Mouse (Mus musculus): ENCODE data around the gene Bod1l. TPM values are rescaled to one million over a fixed set of nuclear protein-coding genes. Genes with fewer than 3 reads are reported as not detected.
A peak's percentile ranks its signal among the peaks of the same experiment; 100 is the strongest.

The Bod1l gene
- 3.4 TPM for polyA plus RNA-seq (2012; fragmentation: generic; extraction: Trizol)

GRCm38 (mm10) chr5:41844147-41844529, at the start of gene Bod1l:
Gene Bod1l, minus strand, starts transcription at chr5:41844315.
- peak within 1 kb of the TSS; percentile 90 for H3K4me2 ChIP-seq (ENCODE audit: low read depth)
- H3ac ChIP-seq (ENCODE audit: control insufficient read depth, insufficient read length): peak within 1 kb of the TSS; percentile 95
- H3K36me3 ChIP-seq (ENCODE audit: control insufficient read depth, insufficient read depth): no peaks in the 10 kb centered on the region
- no peaks in the 10 kb centered on the region for H3K27me3 ChIP-seq (ENCODE audit: control insufficient read depth, insufficient read depth, insufficient read length)
- H3K79me2 ChIP-seq (ENCODE audit: control insufficient read depth, insufficient read depth): peaks cover 39% of the 10 kb centered on the region
- H3K4me3 ChIP-seq: peak within 1 kb of the TSS; percentile 66
- TF ChIP-seq POLR2A (IDR thresholded peaks at IDR 0.05; ENCODE audit: insufficient read length, low read depth) (peak; percentile 70), REST (IDR thresholded peaks at IDR 0.05; ENCODE audit: insufficient read depth, insufficient read length) (no peak), MYOG (IDR thresholded peaks at IDR 0.05; ENCODE audit: control insufficient read depth in 1 of 3, insufficient read depth in 1 of 3, insufficient read length in 2 of 3, low read depth in 2 of 3) (peak in 1 of 3 experiments; percentile 43), SRF (IDR thresholded peaks at IDR 0.05; ENCODE audit: control insufficient read depth, insufficient read length, low read depth) (no peak), TCF12 (IDR thresholded peaks at IDR 0.05; ENCODE audit: insufficient read depth, poor library complexity, severe bottlenecking) (no peak), TCF3 (IDR thresholded peaks at IDR 0.05; ENCODE audit: insufficient read length, low read depth) (no peak), MYOD1 (IDR thresholded peaks at IDR 0.05; ENCODE audit: control insufficient read depth in 1 of 3, insufficient read length in 2 of 3, low read depth in 2 of 3) (no peak), USF1 (IDR thresholded peaks at IDR 0.05; ENCODE audit: low read depth) (no peak), MAX (IDR thresholded peaks at IDR 0.05; ENCODE audit: low read depth) (no peak), POLR2AphosphoS2 (IDR thresholded peaks at IDR 0.05; ENCODE audit: insufficient read length, low read depth) (peak; percentile 30), E2F4 (IDR thresholded peaks at IDR 0.05; ENCODE audit: insufficient read depth) (peak; percentile 43), CEBPB (IDR thresholded peaks at IDR 0.05; ENCODE audit: insufficient read depth, poor library complexity, severe bottlenecking) (no peak)

- no peak overlapping the region for H3ac ChIP-seq (ENCODE audit: control insufficient read depth, insufficient read length)
- no peak for TF ChIP-seq TCF12 (IDR thresholded peaks at IDR 0.05; ENCODE audit: insufficient read depth, poor library complexity, severe bottlenecking)
- no peak for TF ChIP-seq TCF3 (IDR thresholded peaks at IDR 0.05; ENCODE audit: insufficient read length, low read depth)
- TF ChIP-seq MAX (IDR thresholded peaks at IDR 0.05; ENCODE audit: low read depth): no peak
- TF ChIP-seq USF1 (IDR thresholded peaks at IDR 0.05; ENCODE audit: low read depth): no peak
These were observed 49.2 kb upstream of the Bod1l start for GRCm38 (mm10) chr5:41893351-41893750.

GRCm38 (mm10) chr5:41890871-41891270, 46.8 kb upstream of the Bod1l start:
- Histone ChIP-seq H3K36me3 (ENCODE audit: control insufficient read depth, insufficient read depth) (no peaks in the 10 kb centered on the region), H3K4me2 (ENCODE audit: low read depth) (no peak overlapping the region), H3K79me2 (ENCODE audit: control insufficient read depth, insufficient read depth) (no peaks in the 10 kb centered on the region), H3K27me3 (ENCODE audit: control insufficient read depth, insufficient read depth, insufficient read length) (no peaks in the 10 kb centered on the region), H3K4me3 (no peak overlapping the region), H3ac (ENCODE audit: control insufficient read depth, insufficient read length) (no peak overlapping the region)
- TF ChIP-seq CEBPB (IDR thresholded peaks at IDR 0.05; ENCODE audit: insufficient read depth, poor library complexity, severe bottlenecking): no peak
- no peak for TF ChIP-seq REST (IDR thresholded peaks at IDR 0.05; ENCODE audit: insufficient read depth, insufficient read length)
- TF ChIP-seq MYOG (IDR thresholded peaks at IDR 0.05; ENCODE audit: control insufficient read depth in 1 of 3, insufficient read depth in 1 of 3, insufficient read length in 2 of 3, low read depth in 2 of 3): no peak
- TF ChIP-seq TCF12 (IDR thresholded peaks at IDR 0.05; ENCODE audit: insufficient read depth, poor library complexity, severe bottlenecking): no peak
- TF ChIP-seq POLR2AphosphoS2 (IDR thresholded peaks at IDR 0.05; ENCODE audit: insufficient read length, low read depth): no peak
- no peak for TF ChIP-seq SRF (IDR thresholded peaks at IDR 0.05; ENCODE audit: control insufficient read depth, insufficient read length, low read depth)
- no peak for TF ChIP-seq MYOD1 (IDR thresholded peaks at IDR 0.05; ENCODE audit: control insufficient read depth in 1 of 3, insufficient read length in 2 of 3, low read depth in 2 of 3)
- no peak for TF ChIP-seq E2F4 (IDR thresholded peaks at IDR 0.05; ENCODE audit: insufficient read depth)

More at GRCm38 (mm10) chr5:41893351-41893750, 49.2 kb upstream of the Bod1l start:
- Histone ChIP-seq H3K4me3 (no peak overlapping the region), H3K4me2 (ENCODE audit: low read depth) (no peak overlapping the region), H3K27me3 (ENCODE audit: control insufficient read depth, insufficient read depth, insufficient read length) (no peaks in the 10 kb centered on the region), H3K79me2 (ENCODE audit: control insufficient read depth, insufficient read depth) (no peaks in the 10 kb centered on the region), H3K36me3 (ENCODE audit: control insufficient read depth, insufficient read depth) (no peaks in the 10 kb centered on the region)

GRCm38 (mm10) chr5:41889245-41889849, 45.2 kb upstream of the Bod1l start:
- Histone ChIP-seq H3K4me2 (ENCODE audit: low read depth) (no peak overlapping the region), H3K4me3 (no peak overlapping the region), H3K36me3 (ENCODE audit: control insufficient read depth, insufficient read depth) (no peaks in the 10 kb centered on the region), H3K79me2 (ENCODE audit: control insufficient read depth, insufficient read depth) (no peaks in the 10 kb centered on the region), H3K27me3 (ENCODE audit: control insufficient read depth, insufficient read depth, insufficient read length) (no peaks in the 10 kb centered on the region), H3ac (ENCODE audit: control insufficient read depth, insufficient read length) (no peak overlapping the region)
- TF ChIP-seq E2F4 (IDR thresholded peaks at IDR 0.05; ENCODE audit: insufficient read depth): no peak
- no peak for TF ChIP-seq MYOD1 (IDR thresholded peaks at IDR 0.05; ENCODE audit: control insufficient read depth in 1 of 3, insufficient read length in 2 of 3, low read depth in 2 of 3)
- TF ChIP-seq POLR2A (IDR thresholded peaks at IDR 0.05; ENCODE audit: insufficient read length, low read depth): no peak
- TF ChIP-seq MYOG (IDR thresholded peaks at IDR 0.05; ENCODE audit: control insufficient read depth in 1 of 3, insufficient read depth in 1 of 3, insufficient read length in 2 of 3, low read depth in 2 of 3): no peak
- no peak for TF ChIP-seq USF1 (IDR thresholded peaks at IDR 0.05; ENCODE audit: low read depth)
- TF ChIP-seq TCF3 (IDR thresholded peaks at IDR 0.05; ENCODE audit: insufficient read length, low read depth): no peak
- TF ChIP-seq CEBPB (IDR thresholded peaks at IDR 0.05; ENCODE audit: insufficient read depth, poor library complexity, severe bottlenecking): no peak
- TF ChIP-seq SRF (IDR thresholded peaks at IDR 0.05; ENCODE audit: control insufficient read depth, insufficient read length, low read depth): no peak
- no peak for TF ChIP-seq MAX (IDR thresholded peaks at IDR 0.05; ENCODE audit: low read depth)
- TF ChIP-seq REST (IDR thresholded peaks at IDR 0.05; ENCODE audit: insufficient read depth, insufficient read length): no peak
- no peak for TF ChIP-seq POLR2AphosphoS2 (IDR thresholded peaks at IDR 0.05; ENCODE audit: insufficient read length, low read depth)
- TF ChIP-seq TCF12 (IDR thresholded peaks at IDR 0.05; ENCODE audit: insufficient read depth, poor library complexity, severe bottlenecking): no peak

GRCm38 (mm10) chr5:41888834-41889233, 44.7 kb upstream of the Bod1l start:
- H3K4me3 ChIP-seq: no peak overlapping the region
- H3K27me3 ChIP-seq (ENCODE audit: control insufficient read depth, insufficient read depth, insufficient read length): no peaks in the 10 kb centered on the region
- no peaks in the 10 kb centered on the region for H3K36me3 ChIP-seq (ENCODE audit: control insufficient read depth, insufficient read depth)
- no peak overlapping the region for H3ac ChIP-seq (ENCODE audit: control insufficient read depth, insufficient read length)
- TF ChIP-seq MYOD1 (IDR thresholded peaks at IDR 0.05; ENCODE audit: control insufficient read depth in 1 of 3, insufficient read length in 2 of 3, low read depth in 2 of 3) (no peak), TCF3 (IDR thresholded peaks at IDR 0.05; ENCODE audit: insufficient read length, low read depth) (no peak), SRF (IDR thresholded peaks at IDR 0.05; ENCODE audit: control insufficient read depth, insufficient read length, low read depth) (no peak), CEBPB (IDR thresholded peaks at IDR 0.05; ENCODE audit: insufficient read depth, poor library complexity, severe bottlenecking) (no peak), REST (IDR thresholded peaks at IDR 0.05; ENCODE audit: insufficient read depth, insufficient read length) (no peak)
- no peaks in the 10 kb centered on the region for H3K79me2 ChIP-seq (ENCODE audit: control insufficient read depth, insufficient read depth)
- no peak overlapping the region for H3K4me2 ChIP-seq (ENCODE audit: low read depth)
